Mouse (Mus musculus) ES-Bruce4 (cell line): ENCODE data around the gene BC051019.

ENCODE experiments used
- CTCF ChIP-seq: IDR thresholded peaks from one replicate; pipeline ENCODE4 v1.8.1; 2011; ENCODE audit warnings: low read depth, low read length
- EP300 ChIP-seq: IDR thresholded peaks from 2 replicates; pipeline ENCODE4 v1.6.1; 2011; ENCODE audit warnings: low read depth, low read length; ENCODE audit not compliant: insufficient read depth

- TF ChIP-seq CTCF (no peak), EP300 (no peak)
Measured at GRCm38 (mm10) chr7:109690961-109691360, 32.7 kb downstream of the BC051019 start.
